Mouse (Mus musculus): ENCODE results near the gene Uqcc1. TPM values are rescaled to one million over a fixed set of nuclear protein-coding genes. Genes with fewer than 3 reads are reported as not detected.

The Uqcc1 gene
- total RNA-seq, 2 experiments from 2014 or later, result 184 to 197 TPM

- intact Hi-C loops (cut with DNase I), result no loop called here
These were observed 111.3 kb downstream of the Uqcc1 start for GRCm38 (mm10) chr2:155818596-155819391.

GRCm38 (mm10) chr2:155817301-155818245 lies 112.5 kb downstream of the Uqcc1 start:
- intact Hi-C loops (cut with DNase I), result no loop called here
- no peak for DNase-seq

More at GRCm38 (mm10) chr2:155818596-155819391, 111.3 kb downstream of the Uqcc1 start:
- peak; percentile 96 for DNase-seq

GRCm38 (mm10) chr2:155816179-155816578 lies 113.9 kb downstream of the Uqcc1 start:
- intact Hi-C loops (cut with DNase I), result no loop called here
- no peak for DNase-seq

- intact Hi-C loops (cut with DNase I), result loop anchor here (5.0 kb wide), 1 partner anchor 118 kb away; no protein-coding TSS in a partner anchor
- no peak for DNase-seq
These were observed 115.3 kb downstream of the Uqcc1 start for GRCm38 (mm10) chr2:155814829-155815228.

- DNase-seq, result no peak
- intact Hi-C loops (cut with DNase I), result loop anchor here (5.0 kb wide), 1 partner anchor 115 kb away; no protein-coding TSS in a partner anchor
These were observed 117.5 kb downstream of the Uqcc1 start for GRCm38 (mm10) chr2:155812637-155813036.

GRCm38 (mm10) chr2:155811821-155812396 lies 118.2 kb downstream of the Uqcc1 start:
- peak; percentile 65 to 82 for DNase-seq
- intact Hi-C loops (cut with DNase I), result loop anchor here (5.0 kb wide), 1 partner anchor 115 kb away; no protein-coding TSS in a partner anchor

- DNase-seq, result no peak
- intact Hi-C loops (cut with DNase I), result loop anchor here (5.0 kb wide), 1 partner anchor 112 kb away; no protein-coding TSS in a partner anchor
These were observed 120.5 kb downstream of the Uqcc1 start for GRCm38 (mm10) chr2:155809620-155810019.

GRCm38 (mm10) chr2:155807408-155807807 lies 122.7 kb downstream of the Uqcc1 start:
- intact Hi-C loops (cut with DNase I), result no loop called here

GRCm38 (mm10) chr2:155806548-155806947 lies 123.6 kb downstream of the Uqcc1 start:
- intact Hi-C loops (cut with DNase I), result no loop called here
- DNase-seq, result peak; percentile 69 to 72

More at GRCm38 (mm10) chr2:155807408-155807807, 122.7 kb downstream of the Uqcc1 start:
- no peak for DNase-seq

- DNase-seq, result no peak
- intact Hi-C loops (cut with DNase I), result no loop called here
These were observed 124.2 kb downstream of the Uqcc1 start for GRCm38 (mm10) chr2:155805925-155806255.

GRCm38 (mm10) chr2:155805231-155805924 lies 124.7 kb downstream of the Uqcc1 start:
- intact Hi-C loops (cut with DNase I), result no loop called here
- peak; percentile 58 to 66 for DNase-seq

GRCm38 (mm10) chr2:155804053-155804452 lies 126.1 kb downstream of the Uqcc1 start:
- DNase-seq, result no peak
- intact Hi-C loops (cut with DNase I), result no loop called here

- intact Hi-C loops (cut with DNase I), result no loop called here
- DNase-seq, result no peak
These were observed 127.3 kb downstream of the Uqcc1 start for GRCm38 (mm10) chr2:155802761-155803160.

- intact Hi-C loops (cut with DNase I), result no loop called here
- DNase-seq, result no peak
These were observed 131.5 kb downstream of the Uqcc1 start for GRCm38 (mm10) chr2:155798613-155799012.

Other genes with a start within 250 kb of the Uqcc1 start
- 10 to 100 TPM; 83.1 to 89.9 TPM for gene Trpc4ap, start 237.9 kb downstream of the Uqcc1 start, total RNA-seq (2021)
- 10 to 100 TPM; 11.1 to 12.3 TPM for gene Edem2, start 200.8 kb downstream of the Uqcc1 start, total RNA-seq (2021)
- not detected for gene Gm17581, start 194.4 kb downstream of the Uqcc1 start, total RNA-seq (2021)
- gene Procr, start 179.2 kb downstream of the Uqcc1 start, total RNA-seq (2021), result 1 to 10 TPM; 4.3 to 6.8 TPM
- gene Mmp24, start 155.0 kb downstream of the Uqcc1 start, total RNA-seq (2021), result under 1 TPM in 1 of 2 experiments, not detected in 1; 0.07 TPM
- 10 to 100 TPM; 16.3 to 16.8 TPM for gene BC029722, start 110.9 kb downstream of the Uqcc1 start, total RNA-seq (2021)
- 10 to 100 TPM; 77.5 to 79.5 TPM for gene Eif6, start 103.4 kb downstream of the Uqcc1 start, total RNA-seq (2021)
- not detected for gene Fam83c, start 95.5 kb downstream of the Uqcc1 start, total RNA-seq (2021)
- not detected for gene Gm15557, start 10.4 kb upstream of the Uqcc1 start, total RNA-seq (2021)
- gene Gdf5, start 15.1 kb upstream of the Uqcc1 start, total RNA-seq (2021), result not detected
- 10 to 100 TPM in 1 of 2 experiments, 1 to 10 TPM in 1; 8.8 to 11.1 TPM for gene Cep250, start 26.1 kb upstream of the Uqcc1 start, total RNA-seq (2021)
- under 1 TPM; 0.27 to 0.74 TPM for gene 6430550D23Rik, start 77.7 kb upstream of the Uqcc1 start, total RNA-seq (2021)
- 10 to 100 TPM; 80.4 to 94.0 TPM for gene Ergic3, start 77.7 kb upstream of the Uqcc1 start, total RNA-seq (2021)
- not detected for gene Fer1l4, start 122.6 kb upstream of the Uqcc1 start, total RNA-seq (2021)
- gene Spag4, start 134.9 kb upstream of the Uqcc1 start, total RNA-seq (2021), result 1 to 10 TPM in 1 of 2 experiments, under 1 TPM in 1; 0.72 to 1.1 TPM
- gene Cpne1, start 181.7 kb upstream of the Uqcc1 start, total RNA-seq (2021), result 10 to 100 TPM; 23.0 to 23.3 TPM
- 10 to 100 TPM; 31.5 to 33.5 TPM for gene Rbm12, start 181.7 kb upstream of the Uqcc1 start, total RNA-seq (2021)
- gene Gm28036, start 196.8 kb upstream of the Uqcc1 start, total RNA-seq (2021), result 10 to 100 TPM; 19.7 to 19.8 TPM
- gene Romo1, start 213.7 kb upstream of the Uqcc1 start, total RNA-seq (2021), result 100 to 1,000 TPM; 316 to 323 TPM
- gene Nfs1, start 213.9 kb upstream of the Uqcc1 start, total RNA-seq (2021), result 10 to 100 TPM; 59.7 to 60.7 TPM
- gene Rbm39, start 249.9 kb upstream of the Uqcc1 start, total RNA-seq (2021), result 100 to 1,000 TPM; 209 to 230 TPM